Mouse (Mus musculus): ENCODE measurements around the gene Cdh1. TPM values are rescaled to one million over a fixed set of nuclear protein-coding genes. Genes with fewer than 3 reads are reported as not detected.

Gene Cdh1
- polyA plus RNA-seq, 1 experiment: not detected

- H3K4me1 ChIP-seq: no peaks in the 10 kb centered on the region
- no peaks in the 10 kb centered on the region for H3K36me3 ChIP-seq (replicated peaks; ENCODE audit: low read length)
- H3K9me3 ChIP-seq: peaks cover 10% of the 10 kb centered on the region
- peaks cover 6% of the 10 kb centered on the region for H3K27me3 ChIP-seq (replicated peaks)
- H3K4me3 ChIP-seq (replicated peaks): no peak overlapping the region
- TF ChIP-seq GATA1 (IDR thresholded peaks at IDR 0.05; ENCODE audit: borderline replicate concordance, low read length): no peak
- TF ChIP-seq FLI1 (IDR thresholded peaks at IDR 0.05; ENCODE audit: low read length): no peak
Observed at GRCm38 (mm10) chr8:106623016-106623415, 19.9 kb downstream of the Cdh1 start.

DNA sequence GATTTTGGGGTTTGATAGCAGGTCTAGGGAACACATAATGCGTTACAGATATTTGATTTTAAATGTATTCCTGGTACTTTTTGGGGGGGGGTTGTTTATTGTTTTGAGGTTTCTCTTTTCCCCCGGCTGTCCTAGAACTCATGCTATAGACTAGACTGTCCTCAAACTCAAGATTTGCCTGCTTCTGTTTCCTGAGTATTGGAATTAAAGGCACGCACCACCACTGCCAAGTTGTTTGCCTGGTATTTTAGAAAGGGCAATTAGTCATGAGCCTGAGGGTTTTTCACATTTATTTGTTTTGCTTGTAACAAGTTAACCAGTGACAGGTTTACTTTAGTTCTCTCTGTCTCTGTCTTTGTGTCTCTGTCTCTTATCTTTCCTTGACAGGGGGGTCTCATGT, 20.3 kb downstream of the Cdh1 start:
- Histone ChIP-seq H3K27me3 (replicated peaks) (peaks cover 9% of the 10 kb centered on the region), H3K4me1 (no peaks in the 10 kb centered on the region)
- TF ChIP-seq GATA1 (IDR thresholded peaks at IDR 0.05; ENCODE audit: borderline replicate concordance, low read length): no peak
- TF ChIP-seq FLI1 (IDR thresholded peaks at IDR 0.05; ENCODE audit: low read length): no peak

GRCm38 (mm10) chr8:106623954-106624353, 20.8 kb downstream of the Cdh1 start:
- H3K27me3 ChIP-seq (replicated peaks): peaks cover 11% of the 10 kb centered on the region
- no peaks in the 10 kb centered on the region for H3K4me1 ChIP-seq
- no peak overlapping the region for H3K4me3 ChIP-seq (replicated peaks)
- TF ChIP-seq GATA1 (IDR thresholded peaks at IDR 0.05; ENCODE audit: borderline replicate concordance, low read length): no peak
- no peak for TF ChIP-seq FLI1 (IDR thresholded peaks at IDR 0.05; ENCODE audit: low read length)
- H3K9me3 ChIP-seq: peaks cover 10% of the 10 kb centered on the region
- H3K36me3 ChIP-seq (replicated peaks; ENCODE audit: low read length): no peaks in the 10 kb centered on the region

More for the DNA sequence above, 20.3 kb downstream of the Cdh1 start:
- Histone ChIP-seq H3K36me3 (replicated peaks; ENCODE audit: low read length) (no peaks in the 10 kb centered on the region), H3K4me3 (replicated peaks) (no peak overlapping the region), H3K9me3 (peaks cover 10% of the 10 kb centered on the region)

DNA sequence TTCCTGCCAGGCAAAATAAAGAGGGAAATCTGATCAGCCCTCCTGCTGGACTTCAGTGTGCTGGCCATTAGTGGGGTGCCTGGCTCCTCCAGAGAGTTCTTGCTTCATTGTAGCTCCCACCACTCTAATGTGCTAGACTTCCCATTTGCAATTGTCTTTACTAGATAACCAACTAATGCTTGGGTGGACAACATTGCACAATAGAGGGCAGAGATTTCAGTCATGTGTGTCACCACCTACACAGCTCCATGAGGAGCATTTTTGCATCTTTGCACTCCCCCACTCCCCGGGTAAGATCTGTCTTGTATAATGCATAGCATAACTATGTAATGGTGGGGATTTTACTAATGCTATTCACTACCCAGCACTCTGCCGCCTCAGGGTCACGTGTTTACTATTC, 21.6 kb downstream of the Cdh1 start:
- H3K9me3 ChIP-seq: peaks cover 10% of the 10 kb centered on the region

GRCm38 (mm10) chr8:106626096-106626865, 23.1 kb downstream of the Cdh1 start:
- H3K4me3 ChIP-seq (replicated peaks): no peak overlapping the region

More for the DNA sequence above, 21.6 kb downstream of the Cdh1 start:
- H3K27me3 ChIP-seq (replicated peaks): peaks cover 13% of the 10 kb centered on the region
- H3K4me1 ChIP-seq: no peaks in the 10 kb centered on the region
- H3K36me3 ChIP-seq (replicated peaks; ENCODE audit: low read length): no peaks in the 10 kb centered on the region
- H3K4me3 ChIP-seq (replicated peaks): no peak overlapping the region
- TF ChIP-seq GATA1 (IDR thresholded peaks at IDR 0.05; ENCODE audit: borderline replicate concordance, low read length) (no peak), FLI1 (IDR thresholded peaks at IDR 0.05; ENCODE audit: low read length) (no peak)

DNA sequence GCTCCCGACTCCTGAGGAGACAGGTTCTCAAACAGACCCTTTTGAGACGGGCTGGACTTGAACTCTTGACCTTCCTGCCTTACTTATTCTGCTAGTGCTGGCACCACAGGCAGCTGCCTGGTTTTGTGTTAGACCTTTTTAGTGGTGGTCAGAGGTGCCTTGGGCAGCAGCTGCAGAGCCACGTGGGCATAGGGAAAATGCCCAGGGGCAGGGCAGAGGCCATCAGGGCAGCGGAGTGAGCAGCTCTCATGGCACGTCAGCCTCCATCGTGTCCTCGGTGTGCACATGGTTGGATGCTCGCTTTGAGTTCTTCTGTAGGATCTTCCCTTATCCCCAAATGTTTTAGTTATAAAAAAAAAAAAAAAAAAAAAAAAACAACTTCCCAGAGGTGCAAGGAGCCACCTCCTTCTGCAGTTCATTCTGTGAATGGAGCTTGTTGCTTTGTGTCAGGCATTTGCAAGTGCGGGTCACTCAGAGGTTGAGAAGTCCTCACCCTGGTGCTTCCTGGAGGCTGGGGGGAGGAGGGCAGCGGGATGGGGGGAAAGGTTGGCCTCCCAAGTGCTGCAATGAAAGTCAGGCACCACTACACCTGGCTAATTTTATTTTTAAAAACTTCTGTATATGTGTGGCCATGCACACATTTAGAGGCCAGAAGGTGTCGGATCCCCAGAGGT, 25.3 kb downstream of the Cdh1 start:
- Histone ChIP-seq H3K36me3 (replicated peaks; ENCODE audit: low read length) (no peaks in the 10 kb centered on the region), H3K9me3 (peaks cover 10% of the 10 kb centered on the region)

More at GRCm38 (mm10) chr8:106626096-106626865, 23.1 kb downstream of the Cdh1 start:
- no peak for TF ChIP-seq GATA1 (IDR thresholded peaks at IDR 0.05; ENCODE audit: borderline replicate concordance, low read length)
- TF ChIP-seq FLI1 (IDR thresholded peaks at IDR 0.05; ENCODE audit: low read length): no peak
- Histone ChIP-seq H3K4me1 (no peaks in the 10 kb centered on the region), H3K9me3 (peaks cover 10% of the 10 kb centered on the region), H3K36me3 (replicated peaks; ENCODE audit: low read length) (no peaks in the 10 kb centered on the region), H3K27me3 (replicated peaks) (peaks cover 16% of the 10 kb centered on the region)

GRCm38 (mm10) chr8:106629456-106629855, 26.3 kb downstream of the Cdh1 start:
- H3K27me3 ChIP-seq (replicated peaks): peaks cover 24% of the 10 kb centered on the region
- H3K9me3 ChIP-seq: 0 out of 2 replicates have a peak, but pooled peaks cover under 1% of the 10 kb centered on the region
- no peak overlapping the region for H3K4me3 ChIP-seq (replicated peaks)
- no peaks in the 10 kb centered on the region for H3K36me3 ChIP-seq (replicated peaks; ENCODE audit: low read length)
- TF ChIP-seq GATA1 (IDR thresholded peaks at IDR 0.05; ENCODE audit: borderline replicate concordance, low read length) (no peak), FLI1 (IDR thresholded peaks at IDR 0.05; ENCODE audit: low read length) (no peak)
- H3K4me1 ChIP-seq: no peaks in the 10 kb centered on the region

More for the DNA sequence above, 25.3 kb downstream of the Cdh1 start:
- H3K4me3 ChIP-seq (replicated peaks): no peak overlapping the region
- peaks cover 21% of the 10 kb centered on the region for H3K27me3 ChIP-seq (replicated peaks)
- H3K4me1 ChIP-seq: no peaks in the 10 kb centered on the region
- TF ChIP-seq FLI1 (IDR thresholded peaks at IDR 0.05; ENCODE audit: low read length) (no peak), GATA1 (IDR thresholded peaks at IDR 0.05; ENCODE audit: borderline replicate concordance, low read length) (no peak)

GRCm38 (mm10) chr8:106631904-106632303, 28.8 kb downstream of the Cdh1 start:
- no peak overlapping the region for H3K4me3 ChIP-seq (replicated peaks)
- TF ChIP-seq FLI1 (IDR thresholded peaks at IDR 0.05; ENCODE audit: low read length): no peak
- no peak for TF ChIP-seq GATA1 (IDR thresholded peaks at IDR 0.05; ENCODE audit: borderline replicate concordance, low read length)
- H3K4me1 ChIP-seq: no peaks in the 10 kb centered on the region
- no peaks in the 10 kb centered on the region for H3K36me3 ChIP-seq (replicated peaks; ENCODE audit: low read length)
- peaks cover 22% of the 10 kb centered on the region for H3K27me3 ChIP-seq (replicated peaks)
- H3K9me3 ChIP-seq: no peaks in the 10 kb centered on the region

- Histone ChIP-seq H3K9me3 (no peaks in the 10 kb centered on the region), H3K4me3 (replicated peaks) (no peak overlapping the region), H3K27me3 (replicated peaks) (peaks cover 22% of the 10 kb centered on the region), H3K4me1 (no peaks in the 10 kb centered on the region), H3K36me3 (replicated peaks; ENCODE audit: low read length) (no peaks in the 10 kb centered on the region)
- TF ChIP-seq GATA1 (IDR thresholded peaks at IDR 0.05; ENCODE audit: borderline replicate concordance, low read length): no peak
- no peak for TF ChIP-seq FLI1 (IDR thresholded peaks at IDR 0.05; ENCODE audit: low read length)
Observed at GRCm38 (mm10) chr8:106632650-106633049, 29.5 kb downstream of the Cdh1 start.
